In the genomic region with DNA sequence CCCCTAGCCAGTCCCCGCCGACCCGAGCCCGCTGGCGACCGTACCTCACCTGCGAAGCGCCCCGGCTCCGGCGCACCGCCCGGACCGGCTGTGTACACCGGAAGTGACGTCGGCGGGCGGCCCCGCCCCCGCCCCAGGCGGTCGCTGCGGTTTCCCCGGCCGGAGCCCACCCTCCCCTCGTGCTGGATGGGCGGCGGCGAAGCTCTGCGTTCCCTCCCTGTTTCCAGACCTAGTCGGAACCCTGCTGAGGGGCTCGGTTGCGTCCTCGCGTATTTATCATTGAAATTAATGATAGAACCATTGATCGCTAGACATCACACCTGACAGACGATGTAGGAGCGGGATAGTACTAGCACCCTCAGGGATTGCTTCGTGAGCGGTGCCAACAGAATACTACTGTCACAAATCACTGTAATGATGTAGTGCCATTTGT, we compare ENCODE assay signal across 7 mouse cellular contexts. TPM values are rescaled to one million over a fixed set of nuclear protein-coding genes. Genes with fewer than 3 reads are reported as not detected.
DNase-seq lines count a peak whose midpoint lies in the region; ATAC-seq lines count a peak whose summit lies in the region.

A gene (minus strand): TSS at position 109 of the 433 bp plus-strand sequence.

- no peaks in the 10 kb centered on the region; the same call in 1 of the 2 replicates for H3K36me3 ChIP-seq in embryonic facial prominence, embryonic 10.5 days (replicated peaks)
- H3K36me3 ChIP-seq in limb, embryonic 11.5 days (ENCODE audit: control insufficient read depth, insufficient read depth, low read length): no peaks in the 10 kb centered on the region
- H3K36me3 ChIP-seq in midbrain, embryonic 14.5 days (ENCODE audit: control insufficient read depth, insufficient read depth, low read length): no peaks in the 10 kb centered on the region

- peak; percentile 94 for DNase-seq in adrenal gland, postnatal 10 days
- DNase-seq in embryonic facial prominence, embryonic 10.5 days (ENCODE audit: low spot score): peak; percentile 93
- DNase-seq in heart, adult 11 months: peak; percentile 99
- DNase-seq in kidney, adult 18-20 months: peak; percentile 92
- peak; percentile 90 for DNase-seq in limb, embryonic 11.5 days (ENCODE audit: low spot score)
- DNase-seq in midbrain, embryonic 14.5 days: peak; percentile 94
- DNase-seq in spleen, adult 18-20 months: peak; percentile 77 to 85

- peak within 1 kb of the TSS; percentile 74 for H3K4me2 ChIP-seq in limb, embryonic 11.5 days (ENCODE audit: low read depth, severe bottlenecking)
- H3K4me2 ChIP-seq in midbrain, embryonic 14.5 days (ENCODE audit: low read length): peak within 1 kb of the TSS; percentile 77

- H3K9ac ChIP-seq in limb, embryonic 11.5 days (ENCODE audit: low read length): peak within 1 kb of the TSS; percentile 78
- H3K9ac ChIP-seq in midbrain, embryonic 14.5 days (replicated peaks; ENCODE audit: low read length): peak within 1 kb of the TSS; percentile 94

- H3K27me3 ChIP-seq in embryonic facial prominence, embryonic 10.5 days (replicated peaks; ENCODE audit: low read depth, poor library complexity, severe bottlenecking): no peaks in the 10 kb centered on the region
- H3K27me3 ChIP-seq in limb, embryonic 11.5 days (ENCODE audit: control insufficient read depth, insufficient read depth, low read length): no peaks in the 10 kb centered on the region
- H3K27me3 ChIP-seq in midbrain, embryonic 14.5 days (ENCODE audit: control insufficient read depth, insufficient read depth, low read length): no peaks in the 10 kb centered on the region

- H3K27ac ChIP-seq in embryonic facial prominence, embryonic 10.5 days (replicated peaks): peak within 1 kb of the TSS; percentile 94
- peak within 1 kb of the TSS; percentile 38 for H3K27ac ChIP-seq in limb, embryonic 11.5 days (replicated peaks; ENCODE audit: low read depth, low read length)
- peak within 1 kb of the TSS; percentile 91 for H3K27ac ChIP-seq in midbrain, embryonic 14.5 days (replicated peaks; ENCODE audit: low read depth, low read length)

- H3K9me3 ChIP-seq in embryonic facial prominence, embryonic 10.5 days: no peaks in the 10 kb centered on the region
- H3K9me3 ChIP-seq in limb, embryonic 11.5 days (ENCODE audit: control insufficient read depth, low read length): no peaks in the 10 kb centered on the region
- no peaks in the 10 kb centered on the region for H3K9me3 ChIP-seq in midbrain, embryonic 14.5 days (ENCODE audit: control insufficient read depth, low read length)

- H3K4me1 ChIP-seq in embryonic facial prominence, embryonic 10.5 days: peaks cover 9% of the 10 kb centered on the region
- 0 out of 2 replicates have a peak, but pooled peaks cover 2% of the 10 kb centered on the region for H3K4me1 ChIP-seq in limb, embryonic 11.5 days (ENCODE audit: control insufficient read depth, insufficient read depth, low read length)
- peaks cover 6% of the 10 kb centered on the region; the same call in 1 of the 2 replicates for H3K4me1 ChIP-seq in midbrain, embryonic 14.5 days (ENCODE audit: control insufficient read depth, insufficient read depth, low read length)

- WGBS in embryonic facial prominence, embryonic 10.5 days: under 1% methylated on average over 41 of the region's 41 CpGs
- WGBS in limb, embryonic 11.5 days: 0% methylated on average over 36 of the region's 41 CpGs
- 0% methylated on average over 41 of the region's 41 CpGs for WGBS in midbrain, embryonic 14.5 days

- ATAC-seq in limb, embryonic 11.5 days (ENCODE audit: insufficient number of reproducible peaks, low FRiP score, low TSS enrichment, low read depth): peak; percentile 89
- ATAC-seq in midbrain, embryonic 14.5 days (ENCODE audit: low FRiP score, low TSS enrichment): peak; percentile 97

- H3K4me3 ChIP-seq in embryonic facial prominence, embryonic 10.5 days: peak within 1 kb of the TSS; percentile 93
- H3K4me3 ChIP-seq in limb, embryonic 11.5 days (ENCODE audit: low read depth, low read length): peak within 1 kb of the TSS; percentile 85
- H3K4me3 ChIP-seq in midbrain, embryonic 14.5 days (replicated peaks; ENCODE audit: low read depth, low read length): peak within 1 kb of the TSS; percentile 87

RNA-seq across cellular contexts. Expression of the gene that starts here (rescaled TPM):
- total RNA-seq in adrenal gland, postnatal 10 days (2021): 100 to 1,000 TPM in 1 of 2 experiments, 10 to 100 TPM in 1; 89.4 to 114 TPM
- 27.8 and 30.7 TPM in 2 replicates for polyA plus RNA-seq in embryonic facial prominence, embryonic 10.5 days (2016; fragmentation: Nextera tagmentation; extraction: Ambion mirVana)
- polyA plus RNA-seq in limb, embryonic 11.5 days (2014; fragmentation: Nextera tagmentation; extraction: Ambion mirVana): 26.7 and 28.2 TPM in 2 replicates
- 36.7 and 40.6 TPM in 2 replicates for polyA plus RNA-seq in midbrain, embryonic 14.5 days (2014; fragmentation: Nextera tagmentation; extraction: Ambion mirVana)

Comparison
In these comparisons a context has a peak if more than half of its experiments do, and no peak if none do; other contexts are left out.
1. Peak in every context shown above with its lines: DNase-seq, ATAC-seq, H3K4me3 ChIP-seq and H3K27ac ChIP-seq.
2. H3K27ac ChIP-seq: peak in every context shown above with its lines; median percentile 94 in embryonic facial prominence, embryonic 10.5 days; 91 in midbrain, embryonic 14.5 days; 38 in limb, embryonic 11.5 days.